Mouse (Mus musculus) T-helper 17 cell (primary cell): Measurements from ENCODE around the gene Mrps27.

Experiments used
- in situ Hi-C, 2 experiments: fragments of 300-600 bp; cut with MboI, MseI; formaldehyde crosslinking; loops; 1 replicate in 1 of 2; 2 replicates in 1 of 2; pipeline ENCODE4 v1.15.1; 2025; ENCODE audit warnings: high pct_unique_total_duplicates in 2 of 2

Mrps27 gene

GRCm38 (mm10) chr13:99423581-99423980 lies 79.0 kb downstream of the Mrps27 start:
- in situ Hi-C loops: no loop called here

GRCm38 (mm10) chr13:99433068-99434008 lies 88.8 kb downstream of the Mrps27 start:
- in situ Hi-C loops: no loop called here

GRCm38 (mm10) chr13:99434494-99434893 lies 89.9 kb downstream of the Mrps27 start:
- in situ Hi-C loops: no loop called here

- in situ Hi-C loops: no loop called here
Observed at GRCm38 (mm10) chr13:99437051-99437450, 92.5 kb downstream of the Mrps27 start.

- in situ Hi-C loops: no loop called here
Observed at GRCm38 (mm10) chr13:99439357-99439756, 94.8 kb downstream of the Mrps27 start.

- in situ Hi-C loops: no loop called here
Observed at GRCm38 (mm10) chr13:99440228-99440627, 95.6 kb downstream of the Mrps27 start.

GRCm38 (mm10) chr13:99441700-99442433 lies 97.3 kb downstream of the Mrps27 start:
- in situ Hi-C loops: no loop called here

GRCm38 (mm10) chr13:99442434-99443249 lies 98.1 kb downstream of the Mrps27 start:
- in situ Hi-C loops: no loop called here

GRCm38 (mm10) chr13:99443484-99444175 lies 99.0 kb downstream of the Mrps27 start:
- in situ Hi-C loops: no loop called here

GRCm38 (mm10) chr13:99444431-99444871 lies 99.9 kb downstream of the Mrps27 start:
- in situ Hi-C loops: no loop called here

GRCm38 (mm10) chr13:99444880-99445279 lies 100.3 kb downstream of the Mrps27 start:
- in situ Hi-C loops: no loop called here

GRCm38 (mm10) chr13:99447002-99447401 lies 102.4 kb downstream of the Mrps27 start:
- in situ Hi-C loops: no loop called here

- in situ Hi-C loops: no loop called here
Observed at GRCm38 (mm10) chr13:99447403-99448199, 103.0 kb downstream of the Mrps27 start.

- in situ Hi-C loops: no loop called here
Observed at GRCm38 (mm10) chr13:99448278-99448677, 103.7 kb downstream of the Mrps27 start.

GRCm38 (mm10) chr13:99449547-99449946 lies 105.0 kb downstream of the Mrps27 start:
- in situ Hi-C loops: no loop called here

GRCm38 (mm10) chr13:99450766-99451165 lies 106.2 kb downstream of the Mrps27 start:
- in situ Hi-C loops: loop anchor here in 1 of 2 experiments (10.0 kb wide), 1 partner anchor 1064 kb away; no protein-coding TSS in a partner anchor

GRCm38 (mm10) chr13:99451276-99451675 lies 106.7 kb downstream of the Mrps27 start:
- in situ Hi-C loops: loop anchor here in 1 of 2 experiments (10.0 kb wide), 1 partner anchor 1064 kb away; no protein-coding TSS in a partner anchor

GRCm38 (mm10) chr13:99452444-99452843 lies 107.9 kb downstream of the Mrps27 start:
- in situ Hi-C loops: loop anchor here in 1 of 2 experiments (10.0 kb wide), 1 partner anchor 1062 kb away; no protein-coding TSS in a partner anchor

- in situ Hi-C loops: loop anchor here in 1 of 2 experiments (10.0 kb wide), 1 partner anchor 1060 kb away; no protein-coding TSS in a partner anchor
Observed at GRCm38 (mm10) chr13:99454977-99455376, 110.4 kb downstream of the Mrps27 start.
